Mouse (Mus musculus): ENCODE measurements at regions not wholly inside any gene's neighbourhood (a gene's known extent, or its start where the extent isn't known, plus 50 kb on each side); places are given as distances from the start of the nearest gene placed in this dataset.

DNA sequence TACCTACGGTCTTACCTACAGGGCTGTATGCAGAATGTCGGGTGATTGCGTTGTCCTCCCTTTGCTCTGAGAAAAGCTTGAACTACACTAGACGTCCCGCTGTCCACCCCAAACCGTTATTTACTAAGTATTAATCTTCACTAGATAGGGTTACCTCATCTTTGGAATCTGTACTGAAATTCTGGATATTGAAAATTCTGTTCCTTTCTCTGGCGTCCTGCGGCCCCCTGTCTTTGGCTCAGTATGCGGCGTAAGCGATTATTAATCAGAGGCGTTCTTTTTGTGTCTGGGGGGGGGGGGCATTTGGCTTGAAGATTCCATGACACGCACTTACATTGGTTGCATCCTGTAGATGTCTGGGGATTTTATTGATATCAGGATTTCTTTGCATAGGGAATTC is 222.0 kb downstream of the Mef2c start:
- peak overlapping the region; percentile 85; the same call in 1 of the 2 replicates for H3K4me3 ChIP-seq
- no peaks in the 10 kb centered on the region for H3K9me3 ChIP-seq (replicated peaks)
- H3K27ac ChIP-seq (replicated peaks) = peak overlapping the region; percentile 100
- peak; percentile 34 for DNase-seq (ENCODE audit: low spot score)
- peaks cover 3% of the 10 kb centered on the region; the same call in 1 of the 2 replicates for H3K36me3 ChIP-seq
- peaks cover 92% of the 10 kb centered on the region for H3K27me3 ChIP-seq (ENCODE audit: low read depth, poor library complexity, severe bottlenecking)
- peaks cover 40% of the 10 kb centered on the region for H3K4me1 ChIP-seq
- WGBS = 2% methylated on average over 13 of the region's 13 CpGs

DNA sequence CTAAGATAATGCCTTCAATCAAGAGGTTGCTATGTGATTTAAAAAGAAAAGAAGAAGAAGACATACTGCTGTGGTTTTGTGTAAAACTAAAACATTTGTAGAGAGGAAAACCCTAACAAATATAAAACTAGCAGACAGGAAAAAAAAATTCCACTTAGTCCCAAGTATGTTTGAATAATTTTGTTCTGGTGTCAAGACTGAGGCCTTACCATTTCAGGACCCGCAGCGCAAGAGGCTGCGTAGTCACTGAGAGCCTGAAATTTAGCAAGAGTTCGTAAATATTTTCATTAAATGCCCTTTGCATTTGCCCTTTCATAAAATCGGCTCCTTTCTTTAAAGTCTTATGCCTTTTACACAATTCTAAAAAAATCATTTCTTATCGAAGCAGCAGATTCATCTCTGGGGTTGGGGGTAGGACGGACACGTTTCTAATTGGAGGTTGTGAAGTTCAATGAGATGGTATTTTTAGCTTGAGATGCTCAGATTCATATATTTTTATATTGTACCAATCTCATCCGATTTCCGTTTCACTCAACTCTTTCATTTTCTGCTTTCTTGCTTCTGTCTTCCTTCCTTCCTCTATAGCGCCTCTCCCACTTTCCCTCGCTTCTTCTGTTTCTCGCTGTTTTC is 222.6 kb downstream of the Mef2c start:
- DNase-seq (ENCODE audit: low spot score) = no peak
- H3K4me3 ChIP-seq = peak overlapping the region; percentile 85
- peaks cover 38% of the 10 kb centered on the region for H3K4me1 ChIP-seq
- H3K36me3 ChIP-seq = peaks cover 3% of the 10 kb centered on the region; the same call in 1 of the 2 replicates
- 3% methylated on average over 13 of the region's 13 CpGs for WGBS
- no peaks in the 10 kb centered on the region for H3K9me3 ChIP-seq (replicated peaks)
- H3K27me3 ChIP-seq (ENCODE audit: low read depth, poor library complexity, severe bottlenecking) = peaks cover 87% of the 10 kb centered on the region
- peak overlapping the region; percentile 100 for H3K27ac ChIP-seq (replicated peaks)

- Histone ChIP-seq H3K27me3 (ENCODE audit: low read depth, poor library complexity, severe bottlenecking) (peaks cover 85% of the 10 kb centered on the region), H3K4me3 (peak overlapping the region; percentile 85)
- WGBS = under 1% methylated on average over 36 of the region's 38 CpGs
Observed at GRCm38 (mm10) chr13:83727051-83727765, 223.4 kb downstream of the Mef2c start.

DNA sequence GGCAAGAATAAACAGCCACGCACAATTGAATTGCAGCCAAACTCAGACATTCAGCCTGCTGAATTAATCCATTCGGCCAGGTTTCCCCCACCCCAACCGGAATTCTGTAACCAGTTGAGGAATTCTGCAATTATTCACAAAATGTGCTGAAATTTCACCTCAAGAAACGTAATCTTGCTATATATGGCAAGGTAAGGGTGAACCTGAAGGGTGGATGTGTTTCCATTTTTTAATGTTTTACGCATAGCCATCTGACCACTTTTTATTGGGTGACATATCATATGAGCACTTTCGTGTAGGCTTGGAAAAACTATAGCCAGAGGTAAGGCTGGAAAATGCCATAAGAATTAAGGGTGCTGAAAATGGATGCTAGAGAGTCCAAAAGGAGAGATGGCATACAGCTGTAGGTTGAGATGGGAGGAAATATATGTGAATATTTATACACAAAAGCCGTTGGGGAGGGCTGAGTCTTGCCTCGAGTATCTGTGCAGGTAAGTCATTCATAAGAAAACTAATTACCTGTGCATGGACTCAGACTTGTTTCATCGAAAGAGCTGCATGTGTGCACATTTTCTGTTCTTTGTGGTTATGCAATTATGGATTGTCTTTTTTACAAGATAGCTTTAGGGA is 224.0 kb downstream of the Mef2c start:
- peaks cover 41% of the 10 kb centered on the region for H3K4me1 ChIP-seq
- peak overlapping the region; percentile 85 for H3K4me3 ChIP-seq
- peaks cover 85% of the 10 kb centered on the region for H3K27me3 ChIP-seq (ENCODE audit: low read depth, poor library complexity, severe bottlenecking)
- peaks cover 6% of the 10 kb centered on the region; the same call in 1 of the 2 replicates for H3K36me3 ChIP-seq
- H3K9me3 ChIP-seq (replicated peaks) = no peaks in the 10 kb centered on the region
- H3K27ac ChIP-seq (replicated peaks) = peak overlapping the region; percentile 100
- DNase-seq (ENCODE audit: low spot score) = no peak
- 9% methylated on average over 9 of the region's 9 CpGs for WGBS

More at GRCm38 (mm10) chr13:83727051-83727765, 223.4 kb downstream of the Mef2c start:
- H3K4me1 ChIP-seq = peaks cover 40% of the 10 kb centered on the region
- peak overlapping the region; percentile 100 for H3K27ac ChIP-seq (replicated peaks)
- H3K36me3 ChIP-seq = peaks cover 3% of the 10 kb centered on the region; the same call in 1 of the 2 replicates
- H3K9me3 ChIP-seq (replicated peaks) = no peaks in the 10 kb centered on the region
- DNase-seq (ENCODE audit: low spot score) = peak; percentile 80

DNA sequence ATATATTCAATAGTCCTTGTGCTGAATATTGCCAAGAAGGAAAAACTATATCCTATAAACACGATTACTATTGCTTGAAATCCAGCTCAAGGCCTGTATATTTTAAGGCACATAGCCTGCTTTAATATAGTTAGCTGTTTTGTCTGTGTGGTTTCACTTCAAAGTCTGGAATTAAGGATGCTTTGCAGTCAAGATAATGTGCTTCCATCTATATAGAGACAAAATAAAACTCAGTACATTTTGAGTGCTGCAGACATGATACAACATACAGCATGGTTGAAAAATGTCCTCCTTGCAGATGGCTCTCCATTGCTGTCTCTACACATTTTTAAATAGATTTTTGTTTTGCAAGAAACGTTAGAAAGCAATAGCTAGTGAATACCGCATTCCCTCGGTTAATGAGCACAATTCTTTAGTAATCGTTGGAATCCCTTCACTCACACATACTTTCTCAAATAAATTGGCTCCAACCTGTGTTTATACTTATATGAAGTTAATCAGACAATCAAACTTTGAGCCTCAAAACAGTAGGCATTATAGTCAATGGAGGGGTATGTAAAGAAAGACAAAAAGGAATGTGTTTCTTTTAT is 224.7 kb downstream of the Mef2c start:
- WGBS = 10% methylated on average over 5 of the region's 5 CpGs
- peaks cover 85% of the 10 kb centered on the region for H3K27me3 ChIP-seq (ENCODE audit: low read depth, poor library complexity, severe bottlenecking)
- no peak for DNase-seq (ENCODE audit: low spot score)

GRCm38 (mm10) chr13:83729331-83730009 is 225.6 kb downstream of the Mef2c start:
- Histone ChIP-seq H3K27me3 (ENCODE audit: low read depth, poor library complexity, severe bottlenecking) (peaks cover 78% of the 10 kb centered on the region), H3K4me3 (peak overlapping the region; percentile 85), H3K27ac (replicated peaks) (peak overlapping the region; percentile 100), H3K9me3 (replicated peaks) (no peaks in the 10 kb centered on the region), H3K4me1 (peaks cover 41% of the 10 kb centered on the region), H3K36me3 (peaks cover 7% of the 10 kb centered on the region; the same call in 1 of the 2 replicates)
- WGBS = under 1% methylated on average over 33 of the region's 33 CpGs
- peak; percentile 88 for DNase-seq (ENCODE audit: low spot score)

More for the DNA sequence above, 224.7 kb downstream of the Mef2c start:
- H3K9me3 ChIP-seq (replicated peaks) = no peaks in the 10 kb centered on the region
- peak overlapping the region; percentile 100 for H3K27ac ChIP-seq (replicated peaks)
- H3K4me3 ChIP-seq = peak overlapping the region; percentile 85
- peaks cover 7% of the 10 kb centered on the region; the same call in 1 of the 2 replicates for H3K36me3 ChIP-seq
- peaks cover 41% of the 10 kb centered on the region for H3K4me1 ChIP-seq

GRCm38 (mm10) chr13:83730155-83730712 is 226.4 kb downstream of the Mef2c start:
- DNase-seq (ENCODE audit: low spot score) = no peak
- H3K27me3 ChIP-seq (ENCODE audit: low read depth, poor library complexity, severe bottlenecking) = peaks cover 78% of the 10 kb centered on the region
- peaks cover 14% of the 10 kb centered on the region for H3K36me3 ChIP-seq
- under 1% methylated on average over 16 of the region's 16 CpGs for WGBS
- peak overlapping the region; percentile 85 for H3K4me3 ChIP-seq
- peaks cover 44% of the 10 kb centered on the region for H3K4me1 ChIP-seq
- H3K9me3 ChIP-seq (replicated peaks) = no peaks in the 10 kb centered on the region
- H3K27ac ChIP-seq (replicated peaks) = peak overlapping the region; percentile 100

GRCm38 (mm10) chr13:83730713-83731480 is 227.1 kb downstream of the Mef2c start:
- H3K9me3 ChIP-seq (replicated peaks) = no peaks in the 10 kb centered on the region
- peak overlapping the region; percentile 100 for H3K27ac ChIP-seq (replicated peaks)
- peak; percentile 92 for DNase-seq (ENCODE audit: low spot score)
- H3K4me1 ChIP-seq = peaks cover 44% of the 10 kb centered on the region
- peaks cover 78% of the 10 kb centered on the region for H3K27me3 ChIP-seq (ENCODE audit: low read depth, poor library complexity, severe bottlenecking)
- peak overlapping the region; percentile 85 for H3K4me3 ChIP-seq
- H3K36me3 ChIP-seq = peaks cover 20% of the 10 kb centered on the region
- WGBS = under 1% methylated on average over 91 of the region's 91 CpGs

DNA sequence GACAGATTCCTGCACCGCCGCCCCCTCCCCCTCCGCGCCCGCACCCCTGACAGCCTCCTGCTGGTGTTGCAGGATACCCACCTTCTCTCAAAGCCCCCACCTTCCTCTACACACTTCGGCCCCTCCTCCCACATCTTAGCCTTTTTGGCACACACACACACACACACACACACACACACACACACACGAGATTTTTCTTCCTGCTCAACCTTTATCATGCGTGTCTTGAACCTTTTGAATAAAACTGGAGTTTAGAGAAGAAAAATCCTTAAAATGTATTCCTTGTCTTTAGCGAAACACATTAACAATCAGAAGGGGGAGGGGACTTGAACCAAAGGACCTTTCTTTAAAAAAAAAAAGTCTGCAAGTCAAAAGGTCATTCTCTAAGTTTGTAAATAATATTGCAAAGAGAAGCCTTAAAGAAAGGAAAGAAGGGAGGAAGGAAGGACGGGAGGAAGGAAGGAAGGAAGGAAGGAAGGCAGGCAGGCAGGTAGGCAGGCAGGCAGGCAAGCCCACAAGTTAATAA is 227.7 kb downstream of the Mef2c start:
- peaks cover 27% of the 10 kb centered on the region for H3K36me3 ChIP-seq

DNA sequence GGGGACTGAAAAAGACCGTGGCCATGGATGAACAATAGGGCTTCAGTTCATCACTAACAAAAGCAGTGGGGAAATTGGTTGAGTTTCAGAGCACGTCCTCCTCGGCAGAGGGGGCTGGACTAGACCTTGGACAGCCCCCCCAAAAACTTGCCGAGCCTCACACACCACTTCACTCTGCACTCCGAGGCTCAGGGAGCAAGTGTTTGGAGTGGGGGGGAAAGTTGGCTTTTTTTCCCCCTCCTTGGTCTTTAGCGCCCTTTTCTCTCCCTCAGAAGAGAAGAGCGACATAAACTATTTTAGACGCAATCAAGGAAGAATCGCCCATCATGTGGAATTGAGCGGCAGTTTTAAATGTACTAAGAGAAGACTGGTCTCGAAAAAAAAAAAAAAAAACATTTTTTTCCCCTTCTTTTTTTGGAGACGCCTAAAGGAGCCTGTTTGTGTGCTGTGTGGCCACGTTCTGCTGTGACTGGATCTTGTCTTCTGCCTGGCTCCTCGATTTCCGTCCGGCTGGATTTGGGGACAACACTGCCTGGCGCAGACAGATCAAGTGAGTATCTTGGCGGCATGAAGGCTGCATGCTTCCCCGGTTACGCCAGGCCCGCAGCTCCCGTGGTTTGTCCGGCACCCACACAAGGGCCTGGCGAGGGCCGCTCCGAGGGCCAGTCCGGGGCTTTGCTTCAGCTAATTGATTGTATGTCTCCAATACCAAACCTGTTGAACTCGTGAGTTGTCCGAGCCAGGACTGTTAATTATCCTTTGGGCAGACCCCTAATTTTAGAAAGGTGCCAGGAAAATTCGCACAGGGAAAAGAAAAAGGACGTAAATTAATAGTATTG is 228.7 kb downstream of the Mef2c start:
- H3K9me3 ChIP-seq (replicated peaks) = no peaks in the 10 kb centered on the region
- peak; percentile 81 for DNase-seq (ENCODE audit: low spot score)
- peaks cover 33% of the 10 kb centered on the region for H3K36me3 ChIP-seq
- peaks cover 74% of the 10 kb centered on the region for H3K27me3 ChIP-seq (ENCODE audit: low read depth, poor library complexity, severe bottlenecking)
- peak overlapping the region; percentile 100 for H3K27ac ChIP-seq (replicated peaks)
- H3K4me1 ChIP-seq = peaks cover 45% of the 10 kb centered on the region
- 1% methylated on average over 31 of the region's 31 CpGs for WGBS
- peak overlapping the region; percentile 85 for H3K4me3 ChIP-seq

More for the DNA sequence above, 227.7 kb downstream of the Mef2c start:
- DNase-seq (ENCODE audit: low spot score) = no peak
- H3K4me3 ChIP-seq = peak overlapping the region; percentile 85
- H3K9me3 ChIP-seq (replicated peaks) = no peaks in the 10 kb centered on the region
- peak overlapping the region; percentile 100 for H3K27ac ChIP-seq (replicated peaks)
- WGBS = 1% methylated on average over 9 of the region's 10 CpGs
- H3K27me3 ChIP-seq (ENCODE audit: low read depth, poor library complexity, severe bottlenecking) = peaks cover 77% of the 10 kb centered on the region
- peaks cover 44% of the 10 kb centered on the region for H3K4me1 ChIP-seq

Data from midbrain, embryonic 10.5 days (tissue).